Mouse (Mus musculus) midbrain, embryonic 10.5 days (tissue): ENCODE measurements at regions not wholly inside any gene's neighbourhood (a gene's known extent, or its start where the extent isn't known, plus 50 kb on each side); places are given as distances from the start of the nearest gene placed in this dataset.

ENCODE experiments used
- DNase-seq: peaks from one replicate; pipeline ENCODE4 v3.0.0-alpha.2; 2017; ENCODE audit warnings: low spot score
- H3K27ac ChIP-seq: fragments of 300-500 bp; sonication (generic); replicated peaks from 2 replicates; pipeline ENCODE4 v1.5.1; 2016; ENCODE audit warnings: mild to moderate bottlenecking
- H3K27me3 ChIP-seq: fragments of 300-500 bp; sonication (generic); 2 replicates; pipeline ENCODE4 v1.6.1; 2016; ENCODE audit warnings: low read depth, mild to moderate bottlenecking; ENCODE audit not compliant: poor library complexity, severe bottlenecking
- H3K36me3 ChIP-seq: fragments of 300-500 bp; sonication (generic); 2 replicates; pipeline ENCODE4 v1.6.1; 2016; ENCODE audit warnings: mild to moderate bottlenecking, moderate library complexity
- H3K4me1 ChIP-seq: fragments of 300-500 bp; sonication (generic); 2 replicates; pipeline ENCODE4 v1.6.1; 2016
- H3K4me3 ChIP-seq: fragments of 300-500 bp; sonication (generic); 2 replicates; pipeline ENCODE4 v1.5.1; 2016; ENCODE audit warnings: mild to moderate bottlenecking, moderate library complexity
- H3K9me3 ChIP-seq: fragments of 300-500 bp; sonication (generic); replicated peaks from 2 replicates; pipeline ENCODE4 v1.6.1; 2016; ENCODE audit warnings: mild to moderate bottlenecking
- WGBS: fragments of 180-500 bp; shearing (Covaris S2); methylation state at CpG from one replicate; pipeline ENCODE4 v1.1.7; 2016; 5-methylcytosine and 5-hydroxymethylcytosine counted together

DNA sequence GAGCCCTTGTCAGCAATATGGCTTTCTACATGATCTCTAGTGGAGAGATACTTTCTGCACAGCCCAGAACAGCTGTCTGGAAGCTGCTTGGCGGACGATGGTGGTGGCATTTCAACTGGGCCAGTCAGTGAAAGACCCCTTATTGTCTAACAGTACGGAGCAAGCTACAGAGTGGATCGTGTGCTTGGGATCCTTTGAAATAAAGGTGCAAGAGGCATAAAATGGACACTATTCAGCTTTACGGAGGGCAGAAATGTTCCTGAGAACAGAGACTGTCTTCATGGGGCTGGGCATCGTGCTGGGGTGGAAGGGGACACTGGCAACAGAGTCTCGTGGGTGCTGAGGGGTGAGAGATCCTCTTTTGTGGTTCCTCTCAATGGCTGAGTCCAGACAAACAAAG, 137.2 kb upstream of the Slc24a5 start:
- Histone ChIP-seq H3K4me3 (no peak overlapping the region), H3K36me3 (no peaks in the 10 kb centered on the region), H3K4me1 (peaks cover 11% of the 10 kb centered on the region), H3K9me3 (no peaks in the 10 kb centered on the region), H3K27me3 (peaks cover 19% of the 10 kb centered on the region; the same call in 1 of the 2 replicates), H3K27ac (peak overlapping the region; percentile 49; the same call in 1 of the 2 replicates)
- DNase-seq: no peak
- WGBS: 43% methylated on average over 7 of the region's 7 CpGs

DNA sequence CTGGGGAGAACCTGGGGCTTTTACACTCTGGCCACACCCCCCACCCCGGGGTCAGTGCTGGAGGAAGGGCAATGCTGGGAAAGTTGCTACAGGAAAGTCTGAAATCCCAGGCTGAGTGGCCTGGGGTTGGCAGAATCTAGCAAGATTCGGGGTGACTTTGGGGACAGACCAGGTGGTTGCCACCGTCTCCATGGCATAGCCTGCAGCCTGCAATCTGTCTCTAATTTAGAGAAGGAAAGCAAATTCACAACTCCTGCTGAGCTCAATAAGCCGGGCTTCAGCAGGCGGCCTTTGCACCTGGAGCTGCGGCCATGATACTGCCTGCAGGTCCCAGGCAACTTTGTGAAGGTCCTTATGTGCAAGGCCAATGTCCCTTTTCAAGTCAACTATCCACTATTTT, 135.4 kb upstream of the Slc24a5 start:
- H3K27ac ChIP-seq: no peak overlapping the region
- peaks cover 11% of the 10 kb centered on the region for H3K4me1 ChIP-seq
- no peak for DNase-seq
- no peak overlapping the region for H3K4me3 ChIP-seq
- H3K9me3 ChIP-seq: no peaks in the 10 kb centered on the region
- WGBS: 61% methylated on average over 6 of the region's 6 CpGs
- peaks cover 15% of the 10 kb centered on the region; the same call in 1 of the 2 replicates for H3K27me3 ChIP-seq
- H3K36me3 ChIP-seq: no peaks in the 10 kb centered on the region

DNA sequence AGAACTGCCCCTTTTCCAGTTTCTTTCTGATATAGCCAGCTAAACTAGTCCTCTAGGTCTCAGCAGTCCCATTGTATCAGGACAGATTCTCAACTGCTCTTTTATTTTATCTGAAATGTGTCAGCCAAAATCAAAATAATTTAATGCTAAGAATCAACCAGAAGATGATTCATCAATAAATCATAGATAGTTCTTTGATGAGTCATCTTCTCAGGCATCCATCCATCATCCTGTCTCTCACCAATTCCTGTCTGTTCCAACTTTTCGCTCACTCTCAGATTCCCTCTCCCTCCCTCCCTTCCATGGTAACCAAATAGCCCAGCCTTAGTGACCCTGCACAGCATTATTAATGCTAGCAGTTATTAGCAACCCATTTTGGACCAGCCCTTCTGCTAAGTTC, 134.0 kb upstream of the Slc24a5 start:
- Histone ChIP-seq H3K36me3 (no peaks in the 10 kb centered on the region), H3K9me3 (no peaks in the 10 kb centered on the region), H3K27ac (no peak overlapping the region), H3K4me1 (peaks cover 11% of the 10 kb centered on the region), H3K27me3 (peaks cover 13% of the 10 kb centered on the region; the same call in 1 of the 2 replicates), H3K4me3 (no peak overlapping the region)
- 97% methylated on average over 1 of the region's 1 CpGs for WGBS
- no peak for DNase-seq

DNA sequence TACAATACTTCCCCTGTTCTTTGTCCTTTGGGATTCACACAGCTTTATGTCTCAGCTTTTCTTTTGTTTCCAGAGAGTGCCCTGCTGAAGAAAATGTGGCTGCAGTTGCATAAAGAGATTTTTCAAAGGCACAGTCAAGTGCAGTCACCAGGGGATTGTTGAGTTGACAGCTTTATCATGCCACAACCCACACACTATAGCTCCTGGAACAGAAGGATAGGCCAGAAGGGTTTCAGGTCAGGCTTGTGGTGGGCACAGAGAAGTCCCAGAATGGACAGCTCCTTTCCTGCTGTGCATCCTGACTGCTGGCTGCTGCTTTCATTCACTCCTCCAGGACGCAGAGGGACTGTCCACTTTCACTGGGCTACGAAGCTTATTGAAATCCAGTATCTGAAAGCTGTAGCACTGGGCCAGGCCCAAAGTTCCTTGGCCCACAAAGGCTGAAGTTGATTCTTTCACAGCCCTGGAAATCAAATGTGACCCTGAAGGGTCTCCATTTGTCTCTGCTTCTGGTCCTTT, 119.6 kb upstream of the Slc24a5 start:
- no peak for DNase-seq
- Histone ChIP-seq H3K27ac (peak overlapping the region; percentile 61; the same call in 1 of the 2 replicates), H3K4me1 (peaks cover 12% of the 10 kb centered on the region), H3K9me3 (no peaks in the 10 kb centered on the region), H3K4me3 (no peak overlapping the region), H3K27me3 (peaks cover 27% of the 10 kb centered on the region), H3K36me3 (no peaks in the 10 kb centered on the region)
- WGBS: 60% methylated on average over 2 of the region's 2 CpGs

DNA sequence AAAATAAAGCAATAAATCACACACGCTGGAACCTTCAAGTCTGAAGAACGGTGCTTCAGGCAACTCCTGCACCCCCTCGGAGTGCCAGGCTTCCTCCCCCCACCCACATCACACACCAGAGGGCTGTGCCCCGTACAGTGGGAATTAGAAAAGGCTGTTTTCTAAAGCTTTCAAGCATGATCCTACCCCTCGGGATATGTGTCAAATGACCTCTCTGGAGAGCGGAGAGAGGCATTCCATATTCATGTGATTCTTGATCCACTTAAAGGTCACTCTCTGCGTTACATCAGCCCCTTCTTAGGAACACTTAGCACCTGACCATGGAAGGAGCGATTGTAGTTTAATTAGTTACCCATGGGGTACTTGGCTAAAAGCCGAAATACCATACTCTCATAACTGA, 119.1 kb upstream of the Slc24a5 start:
- Histone ChIP-seq H3K27me3 (peaks cover 28% of the 10 kb centered on the region), H3K27ac (0 out of 2 replicates have a peak overlapping the region, but pooled peaks have one; percentile 61), H3K9me3 (no peaks in the 10 kb centered on the region), H3K4me3 (no peak overlapping the region), H3K36me3 (no peaks in the 10 kb centered on the region), H3K4me1 (peaks cover 12% of the 10 kb centered on the region)
- WGBS: 73% methylated on average over 9 of the region's 9 CpGs
- DNase-seq: no peak

DNA sequence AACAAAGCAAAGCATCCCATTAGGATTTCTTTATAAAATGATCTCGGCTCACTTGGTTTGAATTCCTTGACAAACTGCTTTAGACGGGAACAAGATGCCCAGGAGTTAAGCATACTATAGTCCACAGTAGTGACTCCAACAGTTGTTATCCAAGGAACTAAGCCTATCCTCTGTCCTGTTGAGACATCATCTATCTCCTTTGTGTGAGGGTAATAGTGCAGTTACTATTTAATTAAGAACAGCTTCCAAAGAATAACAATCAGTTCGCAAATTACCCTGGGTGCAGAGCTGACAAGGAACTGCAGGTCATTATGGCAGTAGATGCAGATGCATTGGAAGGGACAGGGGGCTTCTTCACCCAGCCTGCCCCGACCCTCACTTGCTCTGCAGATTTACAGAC, 115.7 kb upstream of the Slc24a5 start:
- Histone ChIP-seq H3K9me3 (no peaks in the 10 kb centered on the region), H3K27me3 (peaks cover 28% of the 10 kb centered on the region), H3K36me3 (no peaks in the 10 kb centered on the region), H3K4me3 (no peak overlapping the region), H3K27ac (no peak overlapping the region), H3K4me1 (peaks cover 18% of the 10 kb centered on the region)
- WGBS: 39% methylated on average over 4 of the region's 4 CpGs
- DNase-seq: no peak

DNA sequence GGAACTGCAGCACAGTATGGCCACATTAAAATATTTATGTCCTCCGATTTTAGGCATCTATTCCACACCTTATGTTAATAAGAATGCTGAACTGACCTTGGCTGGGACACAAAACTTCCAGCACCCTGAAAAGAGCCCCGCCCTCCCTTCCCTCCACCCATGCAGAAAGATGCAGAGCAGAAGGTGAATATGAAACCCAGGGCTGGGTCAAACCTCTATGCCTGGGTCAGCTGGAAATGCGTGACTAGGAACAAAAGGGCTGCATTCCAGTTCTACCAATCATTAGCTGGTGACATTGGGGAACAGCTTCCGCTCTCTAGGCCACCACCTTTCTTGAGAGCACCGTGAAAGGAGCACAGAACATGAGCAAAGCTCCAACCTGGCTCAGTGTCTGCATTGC, 114.9 kb upstream of the Slc24a5 start:
- H3K27ac ChIP-seq: no peak overlapping the region
- DNase-seq: no peak
- H3K9me3 ChIP-seq: no peaks in the 10 kb centered on the region
- H3K4me3 ChIP-seq: no peak overlapping the region
- H3K4me1 ChIP-seq: peaks cover 14% of the 10 kb centered on the region
- no peaks in the 10 kb centered on the region for H3K36me3 ChIP-seq
- H3K27me3 ChIP-seq: peaks cover 28% of the 10 kb centered on the region
- 77% methylated on average over 5 of the region's 5 CpGs for WGBS

DNA sequence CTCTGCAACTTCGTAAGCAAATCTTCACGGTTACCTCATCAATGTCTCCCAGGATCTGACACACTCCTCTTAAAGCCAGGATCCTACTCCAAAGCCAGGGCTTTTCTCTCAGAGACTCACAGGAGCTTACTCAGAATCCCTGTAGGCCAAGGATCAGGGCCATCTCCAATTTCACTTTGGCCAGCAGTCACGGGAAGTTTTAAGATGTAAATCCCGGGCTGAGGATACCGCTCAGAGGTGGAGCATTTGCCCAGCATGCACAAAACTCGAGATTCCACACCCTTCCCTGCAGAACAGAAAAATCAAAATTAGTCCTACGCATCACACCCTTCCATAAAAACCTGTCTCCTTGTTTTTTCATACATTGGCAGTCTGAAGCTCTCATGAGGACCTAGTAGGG, 112.1 kb upstream of the Slc24a5 start:
- Histone ChIP-seq H3K27me3 (peaks cover 17% of the 10 kb centered on the region), H3K27ac (no peak overlapping the region), H3K4me3 (no peak overlapping the region), H3K4me1 (peaks cover 6% of the 10 kb centered on the region; the same call in 1 of the 2 replicates), H3K36me3 (no peaks in the 10 kb centered on the region), H3K9me3 (no peaks in the 10 kb centered on the region)
- DNase-seq: peak; percentile 27
- 29% methylated on average over 7 of the region's 7 CpGs for WGBS

DNA sequence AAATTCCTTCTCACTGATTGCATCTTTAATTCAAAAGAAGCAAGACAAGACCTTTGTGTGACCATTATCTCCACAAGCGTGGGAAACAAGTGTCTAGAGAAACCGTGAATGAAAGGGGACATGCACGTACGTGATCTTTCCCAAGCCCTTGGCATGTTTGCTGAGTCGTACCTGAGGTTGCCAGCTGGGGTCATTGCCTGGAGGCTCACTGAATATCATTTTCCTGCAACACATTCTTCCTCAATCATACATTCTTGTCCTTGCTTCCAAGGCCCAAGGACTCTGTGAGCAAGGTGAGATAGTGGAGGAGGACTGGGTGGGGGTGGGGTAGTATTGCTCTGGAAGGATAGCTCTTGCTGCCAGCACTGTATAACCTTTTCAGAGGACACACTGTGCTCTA, 108.5 kb upstream of the Slc24a5 start:
- Histone ChIP-seq H3K36me3 (no peaks in the 10 kb centered on the region), H3K4me1 (peaks cover 6% of the 10 kb centered on the region; the same call in 1 of the 2 replicates), H3K27me3 (no peaks in the 10 kb centered on the region), H3K27ac (no peak overlapping the region), H3K9me3 (no peaks in the 10 kb centered on the region), H3K4me3 (no peak overlapping the region)
- 92% methylated on average over 5 of the region's 5 CpGs for WGBS
- no peak for DNase-seq

DNA sequence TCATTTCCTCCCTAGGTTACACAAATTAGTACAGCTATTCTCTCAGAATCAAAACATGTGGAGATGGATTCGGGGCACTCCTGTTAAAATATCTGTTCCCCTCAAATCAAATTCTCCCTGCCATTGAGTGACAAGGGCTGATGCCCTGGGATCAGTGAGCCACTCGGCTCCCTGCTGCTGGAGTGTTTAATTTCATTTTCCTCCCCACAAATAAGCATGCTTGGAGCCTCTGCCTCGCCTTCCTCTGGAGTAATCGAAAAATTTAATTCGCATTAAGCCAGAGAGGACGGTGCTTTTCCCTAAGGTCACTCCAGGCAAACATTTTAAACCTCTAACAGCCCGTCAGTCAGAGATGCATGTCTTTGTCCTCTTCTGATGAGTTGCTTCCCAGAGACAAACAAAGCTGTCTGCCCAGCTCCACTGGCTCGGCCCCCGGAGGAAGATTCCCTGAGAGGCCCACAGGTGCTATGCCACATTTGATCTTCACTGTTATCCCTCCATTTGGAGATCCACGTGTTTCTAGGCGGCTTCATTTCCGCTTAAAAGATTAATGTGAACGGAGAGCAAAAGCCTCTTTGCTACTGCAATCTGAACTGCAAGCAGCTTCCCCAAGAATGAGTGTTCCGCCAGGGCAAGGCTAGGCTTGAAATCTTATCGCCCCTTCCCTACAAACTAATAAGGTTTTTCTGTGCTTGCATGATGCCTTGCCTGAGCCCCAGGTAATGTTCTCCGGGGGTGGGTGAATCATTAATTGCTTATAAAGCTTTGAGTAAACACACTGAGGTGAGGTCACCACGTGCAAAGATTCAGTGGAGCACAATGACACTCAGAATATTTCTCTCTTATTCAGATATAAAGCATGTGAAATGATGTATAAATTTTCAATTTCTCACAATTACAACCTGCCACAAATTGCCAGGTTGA, 95.8 kb upstream of the Slc24a5 start:
- Histone ChIP-seq H3K4me1 (peaks cover 8% of the 10 kb centered on the region), H3K27ac (no peak overlapping the region), H3K4me3 (no peak overlapping the region), H3K9me3 (no peaks in the 10 kb centered on the region), H3K27me3 (no peaks in the 10 kb centered on the region), H3K36me3 (no peaks in the 10 kb centered on the region)
- WGBS: 55% methylated on average over 17 of the region's 17 CpGs
- DNase-seq: no peak

DNA sequence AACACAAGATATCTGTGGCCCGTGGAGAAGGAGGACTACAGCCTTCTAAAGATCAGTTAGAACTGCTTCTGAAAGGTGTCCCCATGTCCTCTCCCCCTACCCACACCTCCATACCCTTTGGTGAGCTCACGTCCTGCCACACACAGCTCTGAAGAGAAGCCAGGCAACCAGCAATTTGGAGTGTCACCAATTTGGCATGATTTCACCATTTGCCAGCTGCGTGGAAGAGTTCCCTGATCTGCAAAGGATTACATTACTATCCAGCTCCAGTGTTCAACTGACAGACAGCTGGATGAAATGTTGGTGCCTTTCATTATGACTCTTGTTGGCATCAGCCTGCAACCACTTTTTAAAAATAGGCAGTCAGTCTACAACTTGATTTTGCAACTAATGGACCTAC, 92.8 kb upstream of the Slc24a5 start:
- DNase-seq: no peak
- Histone ChIP-seq H3K27ac (no peak overlapping the region), H3K27me3 (no peaks in the 10 kb centered on the region), H3K4me3 (no peak overlapping the region), H3K36me3 (no peaks in the 10 kb centered on the region), H3K4me1 (peaks cover 8% of the 10 kb centered on the region), H3K9me3 (no peaks in the 10 kb centered on the region)
- 85% methylated on average over 3 of the region's 3 CpGs for WGBS

DNA sequence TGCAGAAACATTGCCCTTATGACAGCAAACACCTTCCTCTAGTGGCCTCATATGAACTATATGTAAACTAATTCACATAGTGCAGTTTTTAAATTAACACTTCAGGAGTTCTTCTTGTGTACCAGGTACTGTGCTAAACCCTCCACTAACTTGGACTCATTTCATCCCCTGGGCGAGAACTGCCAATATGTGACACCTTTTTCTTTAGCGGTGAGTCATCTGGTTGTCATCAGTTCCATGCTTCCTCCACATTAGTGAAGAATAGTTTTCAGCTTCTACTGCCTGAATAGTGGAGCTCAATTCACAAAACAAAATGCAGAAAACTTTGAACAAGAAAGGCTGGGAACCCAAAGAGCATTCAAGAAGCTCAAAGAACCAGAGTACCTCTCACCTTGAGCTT, 76.9 kb upstream of the Slc24a5 start:
- no peaks in the 10 kb centered on the region for H3K27me3 ChIP-seq
- no peaks in the 10 kb centered on the region for H3K9me3 ChIP-seq
- 89% methylated on average over 2 of the region's 2 CpGs for WGBS
- no peak overlapping the region for H3K4me3 ChIP-seq
- H3K4me1 ChIP-seq: no peaks in the 10 kb centered on the region
- H3K36me3 ChIP-seq: no peaks in the 10 kb centered on the region
- no peak for DNase-seq
- no peak overlapping the region for H3K27ac ChIP-seq

DNA sequence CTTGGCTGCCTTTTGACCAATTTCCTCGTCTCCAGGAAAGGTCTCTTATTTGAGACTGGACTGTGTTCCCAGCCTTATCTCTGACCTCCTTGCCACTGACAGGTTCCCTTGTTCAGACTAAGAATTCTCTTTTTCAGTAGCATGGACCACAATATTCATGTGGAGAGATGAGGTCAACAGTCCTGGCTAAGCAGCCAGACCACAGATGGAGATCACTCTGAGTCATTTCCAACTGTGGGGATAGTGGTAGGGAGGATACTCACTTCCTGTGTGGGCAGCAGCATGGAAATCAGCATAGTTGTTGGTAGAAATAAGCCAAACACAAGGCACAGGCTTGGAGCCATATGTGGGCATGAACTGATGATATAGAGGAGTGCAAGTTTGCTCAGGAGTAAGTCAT, 52.9 kb upstream of the Slc24a5 start:
- Histone ChIP-seq H3K4me1 (no peaks in the 10 kb centered on the region), H3K27me3 (no peaks in the 10 kb centered on the region), H3K27ac (no peak overlapping the region), H3K36me3 (no peaks in the 10 kb centered on the region), H3K4me3 (no peak overlapping the region), H3K9me3 (no peaks in the 10 kb centered on the region)
- no peak for DNase-seq
- 96% methylated on average over 1 of the region's 1 CpGs for WGBS
